Mouse (Mus musculus) embryonic fibroblast, embryonic 13.5 days (primary cell): ENCODE data around the gene Dpysl5. TPM values are rescaled to one million over a fixed set of nuclear protein-coding genes. Genes with fewer than 3 reads are reported as not detected.

Experiments
- H3K27ac ChIP-seq: 2 replicates; pipeline ENCODE4 v1.5.1; 2012; ENCODE audit warnings: low read length, control low read depth, inconsistent platforms; ENCODE audit not compliant: insufficient read depth
- H3K4me1 ChIP-seq: 2 replicates; pipeline ENCODE4 v1.6.1; 2011; ENCODE audit warnings: low read length; ENCODE audit not compliant: control insufficient read depth, insufficient read depth
- H3K4me3 ChIP-seq: 2 replicates; pipeline ENCODE4 v1.5.1; 2011; ENCODE audit warnings: mild to moderate bottlenecking, control low read depth, low read length; ENCODE audit not compliant: insufficient read depth
- CTCF ChIP-seq: IDR thresholded peaks from 2 replicates; pipeline ENCODE4 v1.5.1; 2011; ENCODE audit warnings: mild to moderate bottlenecking, control low read depth, low read length, moderate library complexity, borderline replicate concordance; ENCODE audit not compliant: insufficient read depth
- POLR2A ChIP-seq: IDR thresholded peaks from 2 replicates; pipeline ENCODE4 v1.6.1; 2011; ENCODE audit warnings: low read depth, mild to moderate bottlenecking, control low read depth, low read length, moderate library complexity
- polyA plus RNA-seq: library from polyadenylated mRNA; stranded (reverse); fragments of >200 nt; gene quantifications from 2 replicates; pipeline ENCODE4 v1.2.4, GENCODE M21; 2011; ENCODE audit warnings: low read depth; ENCODE audit not compliant: missing spikeins, insufficient read length

Dpysl5 gene
- polyA plus RNA-seq, 1 experiment = not detected

- no peak for TF ChIP-seq POLR2A
- TF ChIP-seq CTCF = no peak
- Histone ChIP-seq H3K4me3 (no peak overlapping the region), H3K27ac (no peak overlapping the region), H3K4me1 (no peaks in the 10 kb centered on the region)
Measured at GRCm38 (mm10) chr5:30787381-30787780, 76.0 kb downstream of the Dpysl5 start.

GRCm38 (mm10) chr5:30790047-30790446 lies 78.7 kb downstream of the Dpysl5 start:
- Histone ChIP-seq H3K4me3 (no peak overlapping the region), H3K4me1 (no peaks in the 10 kb centered on the region), H3K27ac (no peak overlapping the region)
- TF ChIP-seq CTCF (no peak), POLR2A (no peak)

- H3K4me3 ChIP-seq = no peak overlapping the region
Measured at GRCm38 (mm10) chr5:30796125-30796524, 84.8 kb downstream of the Dpysl5 start.

GRCm38 (mm10) chr5:30797482-30797881 lies 86.1 kb downstream of the Dpysl5 start:
- H3K27ac ChIP-seq = no peak overlapping the region
- TF ChIP-seq CTCF (no peak), POLR2A (no peak)
- H3K4me3 ChIP-seq = no peak overlapping the region
- no peaks in the 10 kb centered on the region for H3K4me1 ChIP-seq

More at GRCm38 (mm10) chr5:30796125-30796524, 84.8 kb downstream of the Dpysl5 start:
- no peaks in the 10 kb centered on the region for H3K4me1 ChIP-seq
- H3K27ac ChIP-seq = no peak overlapping the region
- peak; percentile 81 for TF ChIP-seq CTCF
- TF ChIP-seq POLR2A = no peak

DNA sequence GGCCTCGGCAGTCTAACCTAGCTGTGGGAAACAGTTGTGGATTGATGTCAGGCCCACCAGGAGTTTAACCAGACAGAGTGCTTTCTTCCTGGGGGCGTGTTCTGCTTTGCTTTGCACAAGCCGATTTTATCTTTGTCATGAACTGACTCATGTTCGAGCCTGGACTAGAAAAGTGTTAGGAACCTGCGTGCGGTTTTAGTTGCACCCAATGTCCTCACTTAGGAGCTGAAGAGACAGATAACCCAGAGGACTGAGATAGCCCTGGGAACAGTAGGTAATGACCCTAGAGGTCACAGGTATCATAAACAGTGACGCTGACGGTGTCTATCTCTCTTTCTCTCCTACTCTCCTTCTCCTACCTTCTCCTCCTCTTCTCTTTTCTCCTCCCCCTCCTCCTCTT lies 86.6 kb downstream of the Dpysl5 start:
- H3K4me1 ChIP-seq = no peaks in the 10 kb centered on the region
- H3K27ac ChIP-seq = no peak overlapping the region
- no peak overlapping the region for H3K4me3 ChIP-seq
- no peak for TF ChIP-seq POLR2A
- TF ChIP-seq CTCF = no peak

GRCm38 (mm10) chr5:30798965-30799364 lies 87.6 kb downstream of the Dpysl5 start:
- TF ChIP-seq CTCF (no peak), POLR2A (no peak)
- Histone ChIP-seq H3K4me3 (no peak overlapping the region), H3K4me1 (no peaks in the 10 kb centered on the region), H3K27ac (no peak overlapping the region)

DNA sequence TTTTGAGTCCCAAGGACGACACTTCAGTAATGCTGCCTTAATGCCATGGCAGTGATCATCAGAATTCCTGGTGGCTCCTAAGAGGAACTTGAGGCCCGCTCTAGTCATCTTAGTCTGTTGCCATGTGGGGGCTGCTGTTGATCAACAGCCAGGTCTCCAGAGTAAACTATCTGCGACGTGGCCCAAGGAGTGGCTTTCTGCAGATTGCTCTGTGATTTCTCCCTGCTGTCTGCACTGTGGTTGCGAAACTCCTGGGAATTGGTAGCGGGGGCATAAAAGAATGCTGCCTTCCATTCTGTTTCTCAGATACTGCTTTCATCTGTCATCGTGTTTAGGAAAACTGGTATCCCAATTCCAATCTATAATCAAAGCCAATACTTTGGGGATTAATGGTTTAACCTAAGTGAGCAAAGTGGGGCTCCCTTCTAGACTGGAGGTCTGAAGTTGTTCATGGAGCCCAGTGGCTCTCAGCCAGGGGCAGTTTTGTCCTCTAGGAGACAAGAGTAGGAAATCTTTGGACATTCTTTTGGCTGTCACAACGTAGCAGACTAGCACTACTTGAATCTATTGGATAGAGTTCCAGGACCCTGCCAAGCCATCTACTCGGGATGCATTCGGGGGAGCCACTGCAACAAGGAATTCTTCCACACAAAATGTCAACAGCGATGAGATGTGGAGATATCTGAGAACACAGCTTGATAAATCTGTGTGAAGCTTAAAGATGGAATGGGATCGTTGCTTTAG lies 91.5 kb downstream of the Dpysl5 start:
- H3K27ac ChIP-seq = no peak overlapping the region
- no peak overlapping the region for H3K4me3 ChIP-seq
- no peak for TF ChIP-seq POLR2A
- H3K4me1 ChIP-seq = no peaks in the 10 kb centered on the region

- Histone ChIP-seq H3K4me1 (no peaks in the 10 kb centered on the region), H3K4me3 (no peak overlapping the region), H3K27ac (no peak overlapping the region)
- TF ChIP-seq CTCF (peak; percentile 82), POLR2A (no peak)
Measured at GRCm38 (mm10) chr5:30806106-30806505, 94.7 kb downstream of the Dpysl5 start.

GRCm38 (mm10) chr5:30814424-30815119 lies 103.2 kb downstream of the Dpysl5 start, which contains the start of gene Mapre3:
TSS of gene Mapre3 (plus strand) at chr5:30814641.
- Histone ChIP-seq H3K4me3 (peak within 1 kb of the TSS; percentile 65), H3K27ac (no peak within 1 kb of the TSS), H3K4me1 (no peaks in the 10 kb centered on the region; the same call in 1 of the 2 replicates)
- TF ChIP-seq POLR2A = 0 out of 2 replicates have a peak, but pooled peaks have one; percentile 50
- TF ChIP-seq CTCF = no peak

- peak overlapping the region; percentile 65 for H3K4me3 ChIP-seq
- no peak for TF ChIP-seq CTCF
- H3K27ac ChIP-seq = no peak overlapping the region
- H3K4me1 ChIP-seq = no peaks in the 10 kb centered on the region; the same call in 1 of the 2 replicates
Measured at GRCm38 (mm10) chr5:30815120-30815465, 103.7 kb downstream of the Dpysl5 start.
